Mouse (Mus musculus): ENCODE data around the gene Tex13b. TPM values are rescaled to one million over a fixed set of nuclear protein-coding genes. Genes with fewer than 3 reads are reported as not detected.
"Not testable (repeated sequence)": the region's sequence is repeated elsewhere in the genome, so short reads cannot be mapped to it uniquely, and the experiment has no call there.

Tex13b gene
- polyA plus RNA-seq (2012; rRNA removed), result not detected in 2 replicates

DNA sequence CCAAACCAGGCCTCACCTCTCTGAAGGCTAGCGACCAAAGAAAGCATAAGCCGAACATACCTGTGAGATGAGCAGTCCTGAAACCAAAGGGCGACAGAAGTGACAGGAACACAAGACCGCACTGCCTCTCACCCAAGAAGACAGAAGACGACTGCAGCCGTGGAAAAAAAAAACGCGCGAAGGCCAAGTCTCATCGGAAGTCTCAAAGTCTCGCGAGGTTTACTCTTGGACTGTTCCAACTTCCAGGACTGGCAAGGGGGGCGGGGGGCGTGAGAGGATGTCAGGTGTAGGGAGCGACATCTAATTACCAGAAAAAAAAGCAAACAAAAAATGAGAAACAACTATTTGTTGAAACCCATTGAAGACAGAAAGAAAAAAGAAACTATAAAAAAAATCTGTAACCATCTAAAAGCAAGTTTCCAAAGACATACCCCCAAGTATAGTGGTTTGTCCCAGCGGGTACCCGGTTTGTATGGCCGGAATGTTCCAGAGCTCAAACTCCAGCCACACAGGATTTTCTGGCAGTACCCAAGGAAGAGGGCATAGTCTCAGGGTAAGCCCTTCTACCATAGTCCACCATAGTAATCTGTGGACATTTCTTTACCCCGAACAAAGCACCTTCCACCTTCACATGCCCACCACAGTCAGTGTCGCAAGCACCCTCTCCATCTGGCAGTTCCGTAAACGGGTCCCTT is at the start of gene Tex13b:
Gene Tex13b (minus strand): TSS at position 122 of the 695 bp plus-strand sequence.
- TF ChIP-seq CTCF (IDR thresholded peaks at IDR 0.05; ENCODE audit: insufficient read depth, low read length) (no peak), POLR2A (IDR thresholded peaks at IDR 0.05; ENCODE audit: borderline replicate concordance, extremely low read depth, low read depth, low read length) (no peak)
- Histone ChIP-seq H3K4me3 (replicated peaks; ENCODE audit: extremely low read depth, low read depth, low read length) (no peak within 1 kb of the TSS), H3K4me1 (ENCODE audit: control insufficient read depth, insufficient read depth, low read length) (no peaks in the 10 kb centered on the region)
- 92% methylated on average over 22 of the region's 22 CpGs for WGBS
- DNase-seq, result no peak

DNA sequence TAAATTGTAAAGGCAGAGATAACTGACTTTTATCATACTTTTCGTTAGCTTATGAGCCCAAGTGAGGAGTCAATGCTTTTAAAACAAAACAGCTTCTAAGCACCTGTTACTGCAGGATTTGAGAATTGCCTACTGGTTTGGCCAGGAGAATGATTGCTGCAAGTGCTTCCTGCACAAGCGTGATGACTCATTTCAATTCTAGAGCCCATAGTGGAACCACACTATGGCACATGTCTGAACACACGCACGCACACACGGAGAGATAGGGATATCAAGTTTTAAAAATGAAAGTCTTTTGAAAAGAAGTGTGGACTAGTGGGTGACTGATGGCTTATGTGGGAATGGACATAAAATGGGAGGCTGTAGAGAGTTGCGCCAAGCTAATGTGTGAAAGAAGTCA is 49.5 kb upstream of the Tex13b start:
- Histone ChIP-seq H3K4me1 (ENCODE audit: control insufficient read depth, insufficient read depth, low read length) (no peaks in the 10 kb centered on the region), H3K4me3 (replicated peaks; ENCODE audit: extremely low read depth, low read depth, low read length) (no peak overlapping the region)
- 88% methylated on average over 6 of the region's 6 CpGs for WGBS
- TF ChIP-seq POLR2A (IDR thresholded peaks at IDR 0.05; ENCODE audit: borderline replicate concordance, extremely low read depth, low read depth, low read length) (no peak), CTCF (IDR thresholded peaks at IDR 0.05; ENCODE audit: insufficient read depth, low read length) (no peak)
- no peak for DNase-seq

DNA sequence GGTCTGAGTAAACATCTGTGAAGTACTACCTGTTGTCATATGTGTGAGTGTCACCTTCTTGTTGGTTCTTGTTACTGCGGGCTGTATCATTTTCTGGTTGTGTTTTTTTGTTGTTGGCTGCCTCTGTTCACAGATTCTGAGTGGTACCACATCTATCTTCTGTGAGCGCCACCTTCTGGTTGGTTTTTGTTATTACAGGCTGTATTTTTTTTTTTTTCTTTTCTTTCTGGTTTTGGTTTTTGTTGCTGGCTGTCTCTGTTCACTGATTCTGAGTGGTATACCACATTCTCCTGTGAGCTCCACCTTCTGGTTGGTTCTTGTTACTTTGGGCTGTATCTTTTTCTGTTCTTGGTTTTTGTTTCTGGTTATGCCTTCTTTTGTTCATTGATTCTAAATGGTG is 44.2 kb upstream of the Tex13b start:
- DNase-seq, result no peak

DNA sequence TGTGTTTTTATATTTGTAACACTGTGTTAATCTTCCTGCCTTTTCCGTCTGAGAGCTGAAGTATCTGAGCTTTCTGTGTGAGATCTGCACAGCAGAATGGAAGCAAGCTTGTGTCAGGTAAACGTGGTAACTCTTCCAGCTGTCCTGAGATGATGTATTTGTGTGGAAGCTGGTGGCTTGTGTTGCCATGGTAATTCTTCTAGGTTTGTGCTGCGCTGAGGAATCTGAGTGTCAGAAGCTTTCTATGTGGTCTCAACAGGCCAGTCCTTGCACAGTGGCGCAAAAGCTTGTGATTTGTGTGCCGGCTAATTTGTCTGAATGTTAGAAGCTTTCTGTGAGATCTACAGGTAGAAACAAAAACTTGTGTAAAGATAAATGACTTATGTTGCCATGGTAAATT is 43.8 kb upstream of the Tex13b start:
- not testable (repeated sequence) for H3K4me1 ChIP-seq (ENCODE audit: control insufficient read depth, insufficient read depth, low read length); H3K4me3 ChIP-seq (replicated peaks; ENCODE audit: extremely low read depth, low read depth, low read length); DNase-seq
- 68% methylated on average over 5 of the region's 5 CpGs for WGBS

More for the DNA sequence above, 44.2 kb upstream of the Tex13b start:
- WGBS, result 31% methylated on average over 2 of the region's 2 CpGs
- Histone ChIP-seq H3K4me3 (replicated peaks; ENCODE audit: extremely low read depth, low read depth, low read length) (no peak overlapping the region), H3K4me1 (ENCODE audit: control insufficient read depth, insufficient read depth, low read length) (no peaks in the 10 kb centered on the region)
- TF ChIP-seq POLR2A (IDR thresholded peaks at IDR 0.05; ENCODE audit: borderline replicate concordance, extremely low read depth, low read depth, low read length) (no peak), CTCF (IDR thresholded peaks at IDR 0.05; ENCODE audit: insufficient read depth, low read length) (no peak)

DNA sequence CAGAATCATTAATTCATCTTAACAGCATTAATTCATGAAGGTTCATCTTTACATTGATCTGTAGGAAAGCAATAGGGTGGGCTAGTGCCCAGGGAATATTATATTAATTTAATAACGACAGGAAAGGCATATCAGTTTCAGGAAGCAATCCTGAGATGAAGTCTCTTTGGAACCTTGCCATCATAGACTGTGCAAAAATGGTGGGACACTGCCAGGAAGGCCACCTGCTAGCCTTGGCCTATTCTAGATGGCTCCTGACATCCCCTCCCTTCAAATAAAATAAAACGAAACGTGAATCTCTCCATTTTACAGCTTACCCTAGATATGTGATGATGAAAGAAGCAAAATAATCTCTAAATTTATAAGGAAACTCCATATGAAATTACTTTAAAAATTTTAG is 41.3 kb upstream of the Tex13b start:
- DNase-seq, result no peak
- Histone ChIP-seq H3K4me1 (ENCODE audit: control insufficient read depth, insufficient read depth, low read length) (no peaks in the 10 kb centered on the region), H3K4me3 (replicated peaks; ENCODE audit: extremely low read depth, low read depth, low read length) (no peak overlapping the region)
- WGBS, result 54% methylated on average over 3 of the region's 3 CpGs
- no peak for TF ChIP-seq CTCF (IDR thresholded peaks at IDR 0.05; ENCODE audit: insufficient read depth, low read length)
- no peak for TF ChIP-seq POLR2A (IDR thresholded peaks at IDR 0.05; ENCODE audit: borderline replicate concordance, extremely low read depth, low read depth, low read length)

DNA sequence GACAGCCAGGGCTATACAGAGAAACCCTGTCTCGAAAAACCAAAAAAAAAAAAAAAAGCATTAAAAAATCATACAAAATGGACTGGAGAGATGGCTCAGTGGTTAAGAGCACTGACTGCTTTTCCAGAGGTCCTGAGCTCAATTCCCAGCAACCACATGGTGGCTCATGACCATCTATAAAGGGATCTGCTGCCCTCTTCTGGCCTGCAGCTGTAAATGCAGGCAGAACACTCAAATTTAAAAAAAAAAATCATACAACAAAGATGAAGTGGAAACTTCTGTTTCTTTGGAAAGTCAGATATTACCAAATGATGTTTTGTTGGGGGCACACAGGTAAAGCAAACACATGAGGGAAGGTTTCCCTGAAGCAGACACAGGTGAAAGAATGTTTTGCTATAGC is 32.2 kb upstream of the Tex13b start:
- WGBS, result 75% methylated on average over 1 of the region's 1 CpGs
- DNase-seq; H3K4me3 ChIP-seq (replicated peaks; ENCODE audit: extremely low read depth, low read depth, low read length); H3K4me1 ChIP-seq (ENCODE audit: control insufficient read depth, insufficient read depth, low read length): not testable (repeated sequence)

DNA sequence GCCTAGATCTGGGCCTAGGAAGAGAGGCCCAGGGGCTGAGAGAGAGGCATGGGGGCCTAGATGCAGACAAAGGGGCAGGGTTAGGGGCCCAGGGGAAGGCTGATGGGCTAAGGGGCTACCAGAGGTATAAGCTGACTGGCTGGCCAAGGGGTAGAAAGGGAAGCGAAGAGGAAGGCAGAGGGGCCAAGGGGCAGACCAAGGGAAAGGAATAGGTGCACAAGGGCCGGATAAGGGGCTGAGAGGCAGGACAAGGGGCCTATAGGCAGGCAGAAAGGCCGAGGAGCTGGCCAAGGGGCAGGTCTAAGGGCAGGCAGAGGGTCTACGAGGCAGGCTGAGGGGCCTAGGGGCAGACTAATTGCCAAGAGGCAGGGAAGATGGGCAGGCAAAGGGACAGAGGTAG is 26.7 kb upstream of the Tex13b start:
- no peaks in the 10 kb centered on the region for H3K4me1 ChIP-seq (ENCODE audit: control insufficient read depth, insufficient read depth, low read length)
- no peak for DNase-seq
- 63% methylated on average over 4 of the region's 4 CpGs for WGBS
- H3K4me3 ChIP-seq (replicated peaks; ENCODE audit: extremely low read depth, low read depth, low read length), result no peak overlapping the region
- no peak for TF ChIP-seq CTCF (IDR thresholded peaks at IDR 0.05; ENCODE audit: insufficient read depth, low read length)
- TF ChIP-seq POLR2A (IDR thresholded peaks at IDR 0.05; ENCODE audit: borderline replicate concordance, extremely low read depth, low read depth, low read length), result no peak

DNA sequence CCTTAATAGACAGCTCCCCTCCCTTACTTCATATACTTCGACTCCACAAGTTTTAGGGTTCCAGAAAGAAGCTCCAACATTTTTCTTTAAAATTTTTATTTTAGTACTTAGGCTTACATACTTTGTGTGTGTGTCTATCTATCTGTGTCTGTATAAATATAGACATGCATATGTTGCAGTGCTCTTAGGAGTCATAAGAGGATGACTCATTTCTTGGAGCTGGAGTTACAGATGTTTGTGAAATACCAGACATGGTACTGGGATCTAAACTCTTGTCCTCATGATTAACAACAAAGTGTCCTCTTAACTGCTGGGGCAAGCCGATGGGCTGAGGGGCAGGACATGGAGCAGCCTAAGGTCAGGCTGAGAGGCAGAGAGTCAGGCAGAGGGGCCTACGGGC is 24.8 kb upstream of the Tex13b start:
- DNase-seq, result no peak

DNA sequence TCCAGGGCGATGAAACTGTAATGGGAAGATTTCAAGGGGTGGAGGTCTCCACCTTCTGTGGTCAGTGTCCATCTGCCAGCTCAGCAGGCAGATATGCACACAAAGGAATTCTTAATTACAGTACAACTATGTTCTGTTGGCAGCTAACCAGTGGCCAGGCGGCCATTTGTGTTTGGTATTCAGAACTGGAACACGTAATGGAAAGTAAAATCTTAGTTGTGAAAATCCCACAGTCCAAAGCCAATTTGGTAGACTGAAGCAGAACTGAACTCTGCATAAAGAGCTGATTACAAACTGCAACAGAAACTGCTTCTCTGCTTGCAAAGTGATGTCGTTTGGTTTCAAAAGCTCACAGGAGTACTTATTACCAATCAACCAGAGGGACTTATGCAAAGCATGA is 18.5 kb upstream of the Tex13b start:
- 60% methylated on average over 4 of the region's 4 CpGs for WGBS
- no peak for DNase-seq
- TF ChIP-seq POLR2A (IDR thresholded peaks at IDR 0.05; ENCODE audit: borderline replicate concordance, extremely low read depth, low read depth, low read length), result no peak
- TF ChIP-seq CTCF (IDR thresholded peaks at IDR 0.05; ENCODE audit: insufficient read depth, low read length), result no peak
- H3K4me1 ChIP-seq (ENCODE audit: control insufficient read depth, insufficient read depth, low read length), result no peaks in the 10 kb centered on the region
- H3K4me3 ChIP-seq (replicated peaks; ENCODE audit: extremely low read depth, low read depth, low read length), result no peak overlapping the region

More for the DNA sequence above, 24.8 kb upstream of the Tex13b start:
- Histone ChIP-seq H3K4me1 (ENCODE audit: control insufficient read depth, insufficient read depth, low read length) (no peaks in the 10 kb centered on the region), H3K4me3 (replicated peaks; ENCODE audit: extremely low read depth, low read depth, low read length) (no peak overlapping the region)
- 69% methylated on average over 3 of the region's 3 CpGs for WGBS
- no peak for TF ChIP-seq POLR2A (IDR thresholded peaks at IDR 0.05; ENCODE audit: borderline replicate concordance, extremely low read depth, low read depth, low read length)
- TF ChIP-seq CTCF (IDR thresholded peaks at IDR 0.05; ENCODE audit: insufficient read depth, low read length), result no peak

DNA sequence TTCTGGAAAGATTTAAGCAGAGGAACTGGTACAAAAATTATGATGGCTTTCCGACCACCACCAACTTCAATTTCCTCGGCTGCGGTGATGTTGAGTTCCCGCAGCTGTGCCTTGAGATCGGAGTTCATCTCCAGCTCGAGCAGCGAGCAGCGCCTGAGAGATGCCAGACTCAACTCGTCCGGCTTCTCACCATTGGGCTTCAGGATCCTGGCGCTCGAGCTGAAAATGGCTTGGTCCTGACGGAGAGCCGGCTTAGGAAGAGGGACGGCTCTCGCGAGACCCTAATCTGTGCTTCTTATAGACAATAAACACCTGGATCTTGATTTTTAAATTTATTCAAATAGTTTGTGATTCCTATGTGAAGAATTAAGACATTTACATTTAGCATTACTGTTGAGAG is 9.1 kb upstream of the Tex13b start:
- WGBS, result 67% methylated on average over 17 of the region's 17 CpGs
- Histone ChIP-seq H3K4me1 (ENCODE audit: control insufficient read depth, insufficient read depth, low read length) (no peaks in the 10 kb centered on the region), H3K4me3 (replicated peaks; ENCODE audit: extremely low read depth, low read depth, low read length) (no peak overlapping the region)
- DNase-seq, result no peak
- TF ChIP-seq CTCF (IDR thresholded peaks at IDR 0.05; ENCODE audit: insufficient read depth, low read length) (no peak), POLR2A (IDR thresholded peaks at IDR 0.05; ENCODE audit: borderline replicate concordance, extremely low read depth, low read depth, low read length) (no peak)
